Mouse (Mus musculus) neural tube, embryonic 11.5 days (tissue): Measurements from ENCODE around the gene Ccl21a. TPM values are rescaled to one million over a fixed set of nuclear protein-coding genes. Genes with fewer than 3 reads are reported as not detected.
"Not testable (repeated sequence)": the region's sequence is repeated elsewhere in the genome, so short reads cannot be mapped to it uniquely, and the experiment has no call there.

Experiments
- ATAC-seq: fragments of 200-750 bp; cut with Nextera tagmentation; 2 replicates; pipeline ENCODE4 v1.8.0; 2017; ENCODE audit warnings: moderate number of reproducible peaks, mild to moderate bottlenecking, moderate TSS enrichment, moderate library complexity; ENCODE audit not compliant: insufficient read depth, low FRiP score, low TSS enrichment
- DNase-seq: peaks from one replicate; pipeline ENCODE4 v3.0.0-alpha.2; 2015; ENCODE audit warnings: low spot score
- H3K27ac ChIP-seq: fragments of 300-500 bp; sonication (generic); 2 replicates; pipeline ENCODE4 v1.5.1; 2014; ENCODE audit warnings: low read depth, mild to moderate bottlenecking, low read length
- H3K27me3 ChIP-seq: fragments of 300-500 bp; sonication (generic); 2 replicates; pipeline ENCODE4 v1.6.1; 2014; ENCODE audit warnings: mild to moderate bottlenecking, low read length, mixed read lengths; ENCODE audit not compliant: control insufficient read depth, insufficient read depth
- H3K36me3 ChIP-seq: fragments of 300-500 bp; sonication (generic); 2 replicates; pipeline ENCODE4 v1.6.1; 2014; ENCODE audit warnings: mild to moderate bottlenecking, low read length, moderate library complexity, mixed read lengths; ENCODE audit not compliant: control insufficient read depth, insufficient read depth
- H3K4me1 ChIP-seq: fragments of 300-500 bp; sonication (generic); 2 replicates; pipeline ENCODE4 v1.6.1; 2014; ENCODE audit warnings: low read length, mixed read lengths; ENCODE audit not compliant: control insufficient read depth, insufficient read depth
- H3K4me2 ChIP-seq: fragments of 300-500 bp; sonication (generic); 2 replicates; pipeline ENCODE4 v1.6.1; 2014; ENCODE audit warnings: low read depth, mild to moderate bottlenecking, moderate library complexity
- H3K4me3 ChIP-seq: fragments of 300-500 bp; sonication (generic); 2 replicates; pipeline ENCODE4 v1.5.1; 2014; ENCODE audit warnings: low read depth, low read length
- H3K9ac ChIP-seq: fragments of 300-500 bp; sonication (generic); 2 replicates; pipeline ENCODE4 v1.6.1; 2014; ENCODE audit warnings: mild to moderate bottlenecking, low read length
- H3K9me3 ChIP-seq: fragments of 300-500 bp; sonication (generic); 2 replicates; pipeline ENCODE4 v1.6.1; 2016; ENCODE audit warnings: low read length; ENCODE audit not compliant: control insufficient read depth
- WGBS: fragments of 180-500 bp; shearing (Covaris S2); extraction: QIAGEN DNeasy Blood & Tissue Kit; methylation state at CpG from one replicate; pipeline ENCODE4 v1.1.7; 2014; 5-methylcytosine and 5-hydroxymethylcytosine counted together
- polyA plus RNA-seq: library from polyadenylated mRNA; unstranded; fragments of >200 nt; fragmentation: Nextera tagmentation; extraction: Ambion mirVana; gene quantifications from 2 replicates; pipeline ENCODE4 v1.2.1, GENCODE M21; 2014

The Ccl21a gene
- 0.97 and 1.0 TPM in 2 replicates for polyA plus RNA-seq

DNA sequence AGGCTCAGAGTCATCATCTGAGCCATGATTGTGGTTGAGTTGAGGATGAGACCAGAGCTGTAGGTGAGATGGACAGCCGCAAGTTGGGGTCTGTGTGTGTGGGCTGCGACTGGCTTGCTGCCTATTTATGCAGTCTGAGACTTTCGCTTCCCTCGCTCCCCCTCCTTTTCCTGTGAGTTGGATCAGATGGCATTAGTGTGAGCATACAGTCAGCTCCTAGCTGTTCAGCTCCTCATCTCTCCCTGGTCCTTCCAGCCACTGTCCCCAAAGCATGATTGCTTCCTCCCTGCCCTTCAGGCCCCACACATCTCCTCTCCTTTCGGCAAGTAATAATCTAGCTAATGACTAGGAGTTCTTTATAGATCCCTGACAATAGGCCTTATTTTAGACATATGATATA lies at the start of gene Ccl21a:
Gene Ccl21a (minus strand): TSS at position 101 of the 400 bp plus-strand sequence.
- not testable (repeated sequence) for H3K4me2 ChIP-seq, H3K36me3 ChIP-seq, H3K9me3 ChIP-seq, H3K27me3 ChIP-seq, H3K4me1 ChIP-seq, ATAC-seq, H3K9ac ChIP-seq, DNase-seq, H3K4me3 ChIP-seq, H3K27ac ChIP-seq
- no CpG with 5 or more reads among the region's 5 CpGs for WGBS

DNA sequence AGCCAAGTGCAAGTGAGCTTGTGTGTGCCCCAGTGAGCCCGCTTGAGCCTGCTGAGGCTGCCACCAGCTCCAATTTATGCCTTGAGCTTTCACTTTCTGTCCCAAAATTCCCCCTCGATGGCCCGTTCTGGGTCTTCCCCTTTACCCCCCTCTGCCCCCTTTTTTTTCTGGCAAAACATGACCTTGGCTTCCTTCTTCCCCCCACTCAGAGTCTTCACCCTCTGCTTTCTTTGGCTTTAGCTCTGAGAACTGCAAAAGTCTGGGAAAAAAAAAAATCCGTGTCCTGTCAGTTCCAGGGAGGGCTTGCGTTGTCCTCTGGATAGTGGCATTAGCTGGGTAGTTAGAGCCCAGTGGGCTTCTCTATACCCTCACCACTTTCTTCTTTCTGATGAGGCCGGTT lies 17.3 kb downstream of the Ccl21a start, which contains the start of gene Ccl19:
Gene Ccl19 (minus strand): TSS at position 101 of the 400 bp plus-strand sequence.
- H3K9ac ChIP-seq, H3K4me1 ChIP-seq, H3K27me3 ChIP-seq, DNase-seq, H3K4me3 ChIP-seq, H3K27ac ChIP-seq, H3K4me2 ChIP-seq, H3K36me3 ChIP-seq, H3K9me3 ChIP-seq, ATAC-seq: not testable (repeated sequence)
- no CpG with 5 or more reads among the region's 6 CpGs for WGBS

DNA sequence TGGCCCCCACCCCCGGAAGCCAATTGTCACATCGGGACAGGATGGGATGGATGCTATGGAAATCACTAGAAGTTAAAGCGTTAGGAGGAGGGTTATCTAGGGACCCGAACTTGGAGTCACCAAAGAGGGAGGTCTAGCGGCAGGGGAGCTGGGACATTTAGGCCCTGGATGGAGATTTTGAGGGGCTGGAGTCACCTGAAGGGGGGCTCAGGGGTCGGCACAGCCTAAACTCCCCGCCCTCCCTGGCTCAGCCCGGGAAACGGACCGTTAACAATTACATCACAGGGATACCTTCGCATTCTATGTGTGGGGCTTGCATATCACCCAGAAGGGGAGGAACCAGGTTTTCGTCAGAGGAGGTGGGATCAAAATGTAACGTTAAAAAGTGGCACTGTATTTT lies 38.5 kb downstream of the Ccl21a start, which contains the start of gene 4930578G10Rik:
Gene 4930578G10Rik (plus strand): TSS at position 301 of the 400 bp plus-strand sequence.
- not testable (repeated sequence) for DNase-seq, H3K4me3 ChIP-seq, H3K9ac ChIP-seq, H3K4me2 ChIP-seq, H3K36me3 ChIP-seq, H3K27me3 ChIP-seq, H3K4me1 ChIP-seq, ATAC-seq, H3K9me3 ChIP-seq, H3K27ac ChIP-seq
- no CpG with 5 or more reads among the region's 13 CpGs for WGBS

Other genes starting within 250 kb of the Ccl21a start
- gene Fam205a2, start 245.8 kb downstream of the Ccl21a start, polyA plus RNA-seq = 0.16 TPM in 1 of 2 replicates, not detected in the other
- gene Gm10591, start 161.8 kb downstream of the Ccl21a start, polyA plus RNA-seq = not detected in 2 replicates
- gene Gm2564, start 144.3 kb downstream of the Ccl21a start, polyA plus RNA-seq = not detected in 2 replicates
- not detected in 2 replicates for gene Ccl27b, start 118.7 kb downstream of the Ccl21a start, polyA plus RNA-seq
- not detected in 2 replicates for gene Il11ra2, start 112.1 kb downstream of the Ccl21a start, polyA plus RNA-seq
- gene 4930578G10Rik, start 38.4 kb downstream of the Ccl21a start, polyA plus RNA-seq = 1.2 TPM in 1 of 2 replicates, not detected in the other
- gene Ccl19, start 17.4 kb downstream of the Ccl21a start, polyA plus RNA-seq = not detected in 2 replicates
- 0.15 TPM in 1 of 2 replicates, not detected in the other for gene Fam205a1, start 79.9 kb upstream of the Ccl21a start, polyA plus RNA-seq
- 0.69 and 0.73 TPM in 2 replicates for gene Gm12394, start 82.8 kb upstream of the Ccl21a start, polyA plus RNA-seq
- 0.55 and 1.4 TPM in 2 replicates for gene Fam205c, start 100.2 kb upstream of the Ccl21a start, polyA plus RNA-seq
- gene Phf24, start 142.7 kb upstream of the Ccl21a start, polyA plus RNA-seq = 2.7 and 3.6 TPM in 2 replicates
- 21.3 and 21.5 TPM in 2 replicates for gene Dnajb5, start 175.8 kb upstream of the Ccl21a start, polyA plus RNA-seq
- gene 1700022I11Rik, start 195.6 kb upstream of the Ccl21a start, polyA plus RNA-seq = 0.39 and 0.56 TPM in 2 replicates
- gene Vcp, start 226.5 kb upstream of the Ccl21a start, polyA plus RNA-seq = 664 and 691 TPM in 2 replicates
- gene Fancg, start 236.5 kb upstream of the Ccl21a start, polyA plus RNA-seq = 17.3 and 19.3 TPM in 2 replicates